Mouse (Mus musculus) cortical plate, adult 2 months (tissue): ENCODE measurements around the gene Gpc5.

Experiments used
- CTCF ChIP-seq: fragments of 200-500 bp; IDR thresholded peaks from 2 replicates; pipeline ENCODE4 v1.5.1; 2011; ENCODE audit warnings: mild to moderate bottlenecking, control low read depth, low read length; ENCODE audit not compliant: insufficient read depth; ENCODE audit errors: extremely low read depth
- POLR2A ChIP-seq: fragments of 200-500 bp; IDR thresholded peaks from 2 replicates; pipeline ENCODE4 v1.6.1; 2011; ENCODE audit warnings: mild to moderate bottlenecking, low read length, control low read depth; ENCODE audit not compliant: insufficient read depth; ENCODE audit errors: extremely low read depth

- TF ChIP-seq POLR2A, result no peak
- no peak for TF ChIP-seq CTCF
These were observed 43.0 kb upstream of the Gpc5 start for GRCm38 (mm10) chr14:115048863-115049566.
